Mouse (Mus musculus): ENCODE results near the gene Ralgapa1. TPM values are rescaled to one million over a fixed set of nuclear protein-coding genes. Genes with fewer than 3 reads are reported as not detected.

The Ralgapa1 gene
- polyA plus RNA-seq, 1 experiment from 2014 or later, result 26.7 TPM

DNA sequence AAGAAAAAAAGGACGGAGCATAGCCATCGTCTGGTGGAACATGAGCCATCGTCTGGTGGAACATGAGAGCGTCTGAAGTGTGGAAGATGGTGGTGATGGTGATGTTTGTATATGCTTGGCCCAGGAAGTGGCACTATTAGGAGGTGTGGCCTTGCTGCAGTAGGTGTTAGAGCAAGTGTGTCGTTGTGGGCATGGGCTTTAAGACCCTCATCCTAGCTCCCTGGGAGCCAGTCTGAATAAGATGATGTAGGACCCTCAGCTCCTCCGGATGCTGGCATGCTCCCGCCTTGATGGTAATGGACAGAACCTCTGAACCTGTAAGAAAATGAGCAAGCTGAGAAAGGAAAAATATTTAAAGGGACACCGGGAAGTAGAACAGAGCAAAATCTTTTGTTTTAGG lies 13.9 kb upstream of the Ralgapa1 start:
- Histone ChIP-seq H3K36me3 (replicated peaks) (no peaks in the 10 kb centered on the region), H3K4me1 (peaks cover 10% of the 10 kb centered on the region), H3K9ac (no peak overlapping the region), H3K27ac (no peak overlapping the region), H3K27me3 (replicated peaks) (no peaks in the 10 kb centered on the region), H3K4me2 (no peak overlapping the region), H3K9me3 (no peaks in the 10 kb centered on the region), H3K4me3 (no peak overlapping the region)
- WGBS, result 87% methylated on average over 8 of the region's 8 CpGs
- ATAC-seq (replicated peaks), result no peak

GRCm38 (mm10) chr12:55833906-55834625 lies 13.1 kb upstream of the Ralgapa1 start:
- peaks cover 10% of the 10 kb centered on the region for H3K4me1 ChIP-seq
- no peak overlapping the region for H3K27ac ChIP-seq
- no peak overlapping the region for H3K9ac ChIP-seq
- WGBS, result 66% methylated on average over 9 of the region's 9 CpGs
- H3K4me3 ChIP-seq, result no peak overlapping the region
- no peak for ATAC-seq (replicated peaks)
- H3K36me3 ChIP-seq (replicated peaks), result no peaks in the 10 kb centered on the region
- H3K4me2 ChIP-seq, result no peak overlapping the region
- H3K9me3 ChIP-seq, result no peaks in the 10 kb centered on the region
- no peaks in the 10 kb centered on the region for H3K27me3 ChIP-seq (replicated peaks)

- Histone ChIP-seq H3K36me3 (replicated peaks) (no peaks in the 10 kb centered on the region), H3K4me2 (no peak overlapping the region), H3K9ac (no peak overlapping the region), H3K27me3 (replicated peaks) (no peaks in the 10 kb centered on the region), H3K4me1 (peaks cover 9% of the 10 kb centered on the region), H3K27ac (no peak overlapping the region), H3K9me3 (no peaks in the 10 kb centered on the region), H3K4me3 (no peak overlapping the region)
- ATAC-seq (replicated peaks), result no peak
Measured at GRCm38 (mm10) chr12:55832961-55833360, 12.0 kb upstream of the Ralgapa1 start.

- Histone ChIP-seq H3K4me1 (no peaks in the 10 kb centered on the region), H3K36me3 (replicated peaks) (no peaks in the 10 kb centered on the region), H3K4me3 (no peak overlapping the region), H3K27me3 (replicated peaks) (no peaks in the 10 kb centered on the region), H3K27ac (no peak overlapping the region), H3K9me3 (no peaks in the 10 kb centered on the region), H3K4me2 (no peak overlapping the region), H3K9ac (no peak overlapping the region)
- 17% methylated on average over 2 of the region's 2 CpGs for WGBS
- no peak for ATAC-seq (replicated peaks)
Measured at GRCm38 (mm10) chr12:55831101-55831500, 10.1 kb upstream of the Ralgapa1 start.

GRCm38 (mm10) chr12:55825537-55825936 lies 4.6 kb upstream of the Ralgapa1 start:
- Histone ChIP-seq H3K9me3 (peaks cover 2% of the 10 kb centered on the region; the same call in 1 of the 2 replicates), H3K4me1 (no peaks in the 10 kb centered on the region), H3K27ac (no peak overlapping the region), H3K27me3 (replicated peaks) (no peaks in the 10 kb centered on the region), H3K36me3 (replicated peaks) (no peaks in the 10 kb centered on the region), H3K9ac (no peak overlapping the region), H3K4me2 (no peak overlapping the region), H3K4me3 (no peak overlapping the region)
- no peak for ATAC-seq (replicated peaks)
- whole genome bisulfite sequencing, result 87% methylated on average over 2 of the region's 2 CpGs

- H3K27ac ChIP-seq, result no peak overlapping the region
- ATAC-seq (replicated peaks), result no peak
- H3K9ac ChIP-seq, result no peak overlapping the region
- no peak overlapping the region for H3K4me3 ChIP-seq
- H3K4me2 ChIP-seq, result no peak overlapping the region
- no peaks in the 10 kb centered on the region for H3K27me3 ChIP-seq (replicated peaks)
- no peaks in the 10 kb centered on the region for H3K36me3 ChIP-seq (replicated peaks)
- peaks cover 11% of the 10 kb centered on the region for H3K4me1 ChIP-seq
- 88% methylated on average over 6 of the region's 6 CpGs for WGBS
- H3K9me3 ChIP-seq, result peaks cover 2% of the 10 kb centered on the region; the same call in 1 of the 2 replicates
Measured at GRCm38 (mm10) chr12:55824027-55824426, 3.1 kb upstream of the Ralgapa1 start.

DNA sequence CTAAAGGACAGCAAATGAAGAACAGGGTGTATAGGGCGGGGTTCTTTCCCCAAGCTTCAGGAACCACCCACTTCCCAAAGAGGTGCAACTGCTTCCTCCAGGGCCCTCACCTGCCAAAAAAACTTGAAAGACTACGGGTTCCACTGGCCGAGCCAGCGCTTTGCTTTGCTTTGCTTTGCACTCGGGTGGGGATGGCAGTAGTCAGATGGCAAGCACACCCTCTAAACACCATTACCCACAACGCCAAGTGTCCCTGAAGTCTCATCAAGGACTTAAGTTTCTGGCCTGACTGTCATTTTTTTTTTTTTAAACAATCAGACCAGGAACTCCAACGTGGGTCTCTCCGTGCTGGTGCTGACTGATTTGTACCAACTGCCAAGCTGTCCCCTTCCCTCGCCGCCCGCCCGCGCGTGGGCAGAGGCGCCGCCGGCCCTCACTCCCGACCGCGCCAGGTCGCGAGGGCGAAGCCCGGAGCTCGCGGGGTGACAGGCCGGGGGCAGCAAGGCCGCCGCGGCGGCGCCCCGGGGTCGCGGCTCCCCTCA lies 777 bp downstream of the Ralgapa1 start:
- Histone ChIP-seq H3K4me2 (peak overlapping the region; percentile 78), H3K9ac (peak overlapping the region; percentile 93), H3K4me3 (peak overlapping the region; percentile 89), H3K27ac (peak overlapping the region; percentile 97), H3K27me3 (replicated peaks) (no peaks in the 10 kb centered on the region), H3K36me3 (replicated peaks) (no peaks in the 10 kb centered on the region), H3K9me3 (peaks cover 2% of the 10 kb centered on the region; the same call in 1 of the 2 replicates), H3K4me1 (peaks cover 16% of the 10 kb centered on the region)
- ATAC-seq (replicated peaks), result peak; percentile 64
- WGBS, result under 1% methylated on average over 35 of the region's 35 CpGs

DNA sequence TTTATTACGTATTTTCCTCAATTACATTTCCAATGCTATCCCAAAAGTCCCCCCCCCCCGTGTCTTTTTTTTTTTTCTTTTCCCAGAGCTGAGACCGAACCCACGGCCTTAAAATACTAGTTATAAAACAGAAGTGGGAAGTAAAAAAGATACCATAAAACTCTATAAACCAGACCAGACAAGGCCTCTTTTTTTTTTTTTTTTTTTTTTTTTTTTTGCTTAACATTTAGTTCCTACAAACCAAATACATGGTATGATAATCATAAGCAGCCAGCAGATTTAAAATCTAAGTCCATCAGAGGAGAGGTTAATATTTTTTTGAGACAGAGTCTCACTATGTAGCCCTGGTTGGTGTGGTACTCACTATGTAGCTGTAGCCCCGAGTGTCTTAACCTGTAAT lies 4.5 kb downstream of the Ralgapa1 start:
- Histone ChIP-seq H3K9me3 (no peaks in the 10 kb centered on the region), H3K4me1 (peaks cover 16% of the 10 kb centered on the region), H3K4me2 (no peak overlapping the region), H3K27me3 (replicated peaks) (no peaks in the 10 kb centered on the region), H3K4me3 (no peak overlapping the region), H3K36me3 (replicated peaks) (no peaks in the 10 kb centered on the region), H3K9ac (no peak overlapping the region), H3K27ac (no peak overlapping the region)
- ATAC-seq (replicated peaks), result no peak
- WGBS, result 92% methylated on average over 5 of the region's 5 CpGs

GRCm38 (mm10) chr12:55805035-55805434 lies 15.9 kb downstream of the Ralgapa1 start:
- no peak overlapping the region for H3K4me3 ChIP-seq
- H3K4me2 ChIP-seq, result no peak overlapping the region
- no peaks in the 10 kb centered on the region for H3K4me1 ChIP-seq
- no peaks in the 10 kb centered on the region for H3K36me3 ChIP-seq (replicated peaks)
- no peaks in the 10 kb centered on the region for H3K27me3 ChIP-seq (replicated peaks)
- ATAC-seq (replicated peaks), result no peak
- no peaks in the 10 kb centered on the region for H3K9me3 ChIP-seq
- H3K27ac ChIP-seq, result no peak overlapping the region
- 56% methylated on average over 3 of the region's 3 CpGs for WGBS
- H3K9ac ChIP-seq, result no peak overlapping the region

GRCm38 (mm10) chr12:55801131-55801530 lies 19.8 kb downstream of the Ralgapa1 start:
- Histone ChIP-seq H3K4me2 (no peak overlapping the region), H3K4me1 (no peaks in the 10 kb centered on the region), H3K27ac (no peak overlapping the region), H3K9me3 (no peaks in the 10 kb centered on the region), H3K27me3 (replicated peaks) (no peaks in the 10 kb centered on the region), H3K9ac (no peak overlapping the region), H3K36me3 (replicated peaks) (no peaks in the 10 kb centered on the region), H3K4me3 (no peak overlapping the region)
- 86% methylated on average over 4 of the region's 4 CpGs for WGBS
- ATAC-seq (replicated peaks), result no peak

- H3K27ac ChIP-seq, result no peak overlapping the region
- 92% methylated on average over 5 of the region's 5 CpGs for WGBS
- no peaks in the 10 kb centered on the region for H3K4me1 ChIP-seq
- no peaks in the 10 kb centered on the region for H3K27me3 ChIP-seq (replicated peaks)
- no peak for ATAC-seq (replicated peaks)
- no peak overlapping the region for H3K4me2 ChIP-seq
- no peaks in the 10 kb centered on the region for H3K9me3 ChIP-seq
- H3K36me3 ChIP-seq (replicated peaks), result no peaks in the 10 kb centered on the region
- no peak overlapping the region for H3K4me3 ChIP-seq
- no peak overlapping the region for H3K9ac ChIP-seq
Measured at GRCm38 (mm10) chr12:55800144-55800543, 20.8 kb downstream of the Ralgapa1 start.

GRCm38 (mm10) chr12:55798745-55799144 lies 22.2 kb downstream of the Ralgapa1 start:
- ATAC-seq (replicated peaks), result no peak
- H3K9me3 ChIP-seq, result no peaks in the 10 kb centered on the region
- no peaks in the 10 kb centered on the region for H3K4me1 ChIP-seq
- WGBS, result 95% methylated on average over 4 of the region's 4 CpGs
- no peak overlapping the region for H3K4me2 ChIP-seq
- H3K27ac ChIP-seq, result no peak overlapping the region
- H3K9ac ChIP-seq, result no peak overlapping the region
- H3K36me3 ChIP-seq (replicated peaks), result no peaks in the 10 kb centered on the region
- no peaks in the 10 kb centered on the region for H3K27me3 ChIP-seq (replicated peaks)
- H3K4me3 ChIP-seq, result no peak overlapping the region

- Histone ChIP-seq H3K4me3 (no peak overlapping the region), H3K36me3 (replicated peaks) (no peaks in the 10 kb centered on the region), H3K4me1 (no peaks in the 10 kb centered on the region), H3K27me3 (replicated peaks) (no peaks in the 10 kb centered on the region), H3K9me3 (no peaks in the 10 kb centered on the region), H3K27ac (no peak overlapping the region), H3K9ac (no peak overlapping the region), H3K4me2 (no peak overlapping the region)
- 86% methylated on average over 3 of the region's 3 CpGs for WGBS
- no peak for ATAC-seq (replicated peaks)
Measured at GRCm38 (mm10) chr12:55797103-55797502, 23.9 kb downstream of the Ralgapa1 start.
